In the genomic region with DNA sequence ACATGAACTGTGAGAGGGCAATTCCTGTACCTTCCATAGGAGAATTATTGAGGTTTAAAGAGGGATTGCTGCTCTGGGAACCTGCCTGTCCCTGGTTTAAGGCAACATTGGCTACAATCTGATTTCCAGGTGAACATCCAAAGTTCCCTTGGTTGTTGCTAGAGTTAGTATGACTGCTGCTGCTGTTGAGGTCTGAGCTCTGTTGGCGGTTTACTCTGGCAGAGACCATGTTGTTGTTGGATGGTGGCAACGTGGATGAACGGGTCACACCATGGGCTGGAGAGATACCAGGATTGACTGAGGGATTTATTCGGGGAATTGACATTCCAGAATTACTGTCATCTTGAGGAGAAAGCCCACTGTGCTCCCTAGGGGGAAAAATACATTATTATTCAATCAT, we compare ENCODE assay signal across 16 mouse cellular contexts.
"Had no signal": no experiment of that assay in that cellular context is flagged by ENCODE, and none has a peak within 500 bp of the region (broad histone marks: within the 10 kb centered on the region; RNA-seq: fewer than 3 reads in every experiment).

No protein-coding gene starts in this region.

- H3K27ac ChIP-seq: neural tube, embryonic 13.5 days; neural tube, embryonic 15.5 days; stomach, embryonic 15.5 days; stomach, postnatal 0 days had no signal

- H3K4me3 ChIP-seq: neural tube, embryonic 13.5 days; neural tube, embryonic 15.5 days; stomach, embryonic 15.5 days had no signal

- DNase-seq: retina, postnatal 1 day; right cerebral cortex, adult 18-20 months; right cerebral cortex, postnatal 14 days; right cerebral cortex, postnatal 25 days; right cerebral cortex, postnatal 4 days; spleen, adult 18-20 months; thymus, adult 18-20 months; thymus, adult 2 months; thymus, postnatal 14 days; thymus, postnatal 25 days; thymus, postnatal 36 days; thymus, postnatal 4 days had no signal
